Mouse (Mus musculus) liver, postnatal 0 days (tissue): ENCODE measurements around the gene Lancl2.

ENCODE experiments used
- CTCF ChIP-seq: sonication (generic); IDR thresholded peaks from 2 replicates; pipeline ENCODE4 v1.5.1; 2016; ENCODE audit warnings: antibody characterized with exemption, low read depth
- EP300 ChIP-seq: IDR thresholded peaks from 2 replicates; pipeline ENCODE4 v1.6.1; 2016; ENCODE audit warnings: antibody characterized with exemption, low read depth, mild to moderate bottlenecking

DNA sequence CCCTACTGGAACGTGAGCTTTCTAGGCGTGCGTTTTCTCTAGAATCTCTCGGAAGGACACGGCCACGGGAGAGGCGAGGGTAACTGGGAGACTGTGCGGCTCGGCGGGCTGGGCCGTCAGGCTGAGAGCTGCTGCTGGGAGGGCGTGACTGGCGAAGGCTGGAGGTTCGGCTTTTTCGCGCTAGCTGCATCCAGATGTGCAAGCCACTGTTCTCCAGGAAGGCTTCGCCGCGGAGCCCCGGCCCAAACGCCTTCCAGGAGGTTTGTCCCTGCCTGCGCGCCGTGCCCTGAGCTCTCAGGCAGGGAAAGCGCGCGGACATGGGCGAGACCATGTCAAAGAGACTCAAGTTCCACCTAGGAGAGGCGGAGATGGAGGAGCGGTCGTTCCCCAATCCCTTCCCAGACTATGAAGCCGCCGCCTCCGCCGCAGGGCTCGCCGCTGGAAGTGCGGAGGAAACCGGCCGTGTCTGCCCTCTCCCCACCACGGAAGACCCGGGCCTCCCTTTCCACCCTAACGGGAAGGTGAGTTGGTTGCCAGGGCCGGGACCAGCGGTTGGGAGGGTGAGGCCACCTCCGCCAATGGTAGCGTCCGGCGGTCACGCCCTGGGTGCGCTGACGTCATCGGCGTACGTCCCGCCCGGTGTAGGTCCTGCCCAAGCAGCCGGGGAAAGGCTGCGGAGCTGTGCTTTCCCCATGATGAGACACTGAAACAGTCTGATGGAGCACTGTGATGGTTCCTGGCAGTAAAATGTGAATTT is 581 bp downstream of the Lancl2 start:
- no peak for TF ChIP-seq CTCF
- TF ChIP-seq EP300 = peak; percentile 60; the same call in 1 of the 2 replicates
